Mouse (Mus musculus): ENCODE results near the gene Kif3b.

Kif3b gene

GRCm38 (mm10) chr2:153297771-153298170 is 6.6 kb downstream of the Kif3b start:
- no peak for DNase-seq (ENCODE audit: low spot score)

GRCm38 (mm10) chr2:153298460-153298859 is 7.2 kb downstream of the Kif3b start:
- DNase-seq (ENCODE audit: low spot score) = no peak

- peak; percentile 22 for DNase-seq (ENCODE audit: low spot score)
These were observed 7.7 kb downstream of the Kif3b start for GRCm38 (mm10) chr2:153298863-153299262.

- no peak for DNase-seq (ENCODE audit: low spot score)
These were observed 9.9 kb downstream of the Kif3b start for GRCm38 (mm10) chr2:153301123-153301522.

- DNase-seq (ENCODE audit: low spot score) = peak; percentile 62
These were observed 14.0 kb downstream of the Kif3b start for GRCm38 (mm10) chr2:153305240-153305639.

GRCm38 (mm10) chr2:153308586-153308985 is 17.4 kb downstream of the Kif3b start:
- DNase-seq (ENCODE audit: low spot score) = no peak

GRCm38 (mm10) chr2:153309106-153309505 is 17.9 kb downstream of the Kif3b start:
- DNase-seq (ENCODE audit: low spot score) = no peak

GRCm38 (mm10) chr2:153310228-153310627 is 19.0 kb downstream of the Kif3b start:
- DNase-seq (ENCODE audit: low spot score) = no peak

GRCm38 (mm10) chr2:153312884-153313283 is 21.7 kb downstream of the Kif3b start:
- no peak for DNase-seq (ENCODE audit: low spot score)

- no peak for DNase-seq (ENCODE audit: low spot score)
These were observed 27.2 kb downstream of the Kif3b start for GRCm38 (mm10) chr2:153318408-153318807.

GRCm38 (mm10) chr2:153319036-153319643 is 27.9 kb downstream of the Kif3b start:
- no peak for DNase-seq (ENCODE audit: low spot score)

GRCm38 (mm10) chr2:153325706-153326376 is 34.6 kb downstream of the Kif3b start:
- no peak for DNase-seq (ENCODE audit: low spot score)

- no peak for DNase-seq (ENCODE audit: low spot score)
These were observed 41.1 kb downstream of the Kif3b start for GRCm38 (mm10) chr2:153332271-153332670.

- DNase-seq (ENCODE audit: low spot score) = no peak
These were observed 41.8 kb downstream of the Kif3b start for GRCm38 (mm10) chr2:153332981-153333380.

- no peak for DNase-seq (ENCODE audit: low spot score)
These were observed 42.6 kb downstream of the Kif3b start for GRCm38 (mm10) chr2:153333822-153334232.

- no peak for DNase-seq (ENCODE audit: low spot score)
These were observed 43.1 kb downstream of the Kif3b start for GRCm38 (mm10) chr2:153334281-153334680.

- no peak for DNase-seq (ENCODE audit: low spot score)
These were observed 44.9 kb downstream of the Kif3b start for GRCm38 (mm10) chr2:153336117-153336516.

GRCm38 (mm10) chr2:153338361-153339350 is 47.4 kb downstream of the Kif3b start:
- DNase-seq (ENCODE audit: low spot score) = no peak

GRCm38 (mm10) chr2:153342166-153342565 is 51.0 kb downstream of the Kif3b start:
- no peak for DNase-seq (ENCODE audit: low spot score)

GRCm38 (mm10) chr2:153342602-153343001 is 51.4 kb downstream of the Kif3b start:
- no peak for DNase-seq (ENCODE audit: low spot score)

GRCm38 (mm10) chr2:153343191-153343590 is 52.0 kb downstream of the Kif3b start:
- no peak for DNase-seq (ENCODE audit: low spot score)

GRCm38 (mm10) chr2:153345071-153345453 is 53.8 kb downstream of the Kif3b start:
- DNase-seq (ENCODE audit: low spot score) = no peak

All from ovary, postnatal 36 days (tissue).